Mouse (Mus musculus): ENCODE measurements around the gene Gpsm1.

- TF ChIP-seq CTCF (IDR thresholded peaks at IDR 0.05; ENCODE audit: borderline replicate concordance, insufficient read depth, low read depth, low read length) (no peak), POLR2A (IDR thresholded peaks at IDR 0.05; ENCODE audit: borderline replicate concordance, insufficient read depth, low read length) (no peak)
Observed at GRCm38 (mm10) chr2:26356678-26357077, 41.4 kb downstream of the Gpsm1 start.
